Mouse (Mus musculus) C2C12 (cell line): ENCODE results near the gene Mif4gd.

ENCODE experiments used
- CTCF ChIP-seq: IDR thresholded peaks from one replicate; pipeline ENCODE4 v1.5.1; 2011; ENCODE audit not compliant: control insufficient read depth, insufficient read depth, insufficient read length
- FOSL1 ChIP-seq: IDR thresholded peaks from one replicate; pipeline ENCODE4 v1.8.0; 2011; ENCODE audit warnings: mild to moderate bottlenecking, low read length; ENCODE audit not compliant: poor library complexity, insufficient read depth, severe bottlenecking
- USF1 ChIP-seq: IDR thresholded peaks from one replicate; pipeline ENCODE4 v1.6.1; 2011; ENCODE audit warnings: low read depth, mild to moderate bottlenecking, control low read depth, moderate library complexity

GRCm38 (mm10) chr11:115618001-115618400 is 5.2 kb upstream of the Mif4gd start:
- TF ChIP-seq CTCF (no peak), USF1 (no peak), FOSL1 (no peak)
